Mouse (Mus musculus): ENCODE results near the gene Sez6. TPM values are rescaled to one million over a fixed set of nuclear protein-coding genes. Genes with fewer than 3 reads are reported as not detected.

Sez6 gene
- polyA plus RNA-seq, 2 experiments = 0.03 TPM; not detected in 1

DNA sequence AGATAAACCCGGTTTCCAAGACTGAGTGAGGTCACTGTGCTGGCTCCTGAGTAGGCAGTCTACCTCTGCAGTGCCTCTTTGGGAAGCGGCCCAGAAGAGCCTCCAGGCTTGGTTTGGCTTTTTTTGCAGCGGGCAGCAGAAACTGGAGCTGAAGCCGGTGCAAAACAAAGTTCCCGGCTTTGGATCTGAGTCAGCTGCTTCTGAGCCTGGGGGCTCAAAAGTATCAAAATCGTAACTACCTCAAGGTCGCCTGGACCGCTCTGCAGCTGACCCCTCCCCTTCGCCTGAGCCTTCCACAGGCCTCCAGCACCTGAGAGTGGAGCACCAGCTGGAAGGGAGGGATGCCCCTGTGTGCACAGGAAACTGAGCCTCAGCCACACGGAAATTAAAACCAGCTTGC lies 13.4 kb upstream of the Sez6 start:
- ATAC-seq (ENCODE audit: insufficient read depth) (no peak), DNase-seq (ENCODE audit: low read depth in 3 of 3, low spot score in 3 of 3) (no peak)
- H3K27ac ChIP-seq = no peak overlapping the region
- H3K36me3 ChIP-seq (replicated peaks; ENCODE audit: control insufficient read depth, insufficient read depth, low read depth) = no peaks in the 10 kb centered on the region
- H3K9me3 ChIP-seq (ENCODE audit: control insufficient read depth, low read length) = no peaks in the 10 kb centered on the region
- H3K27me3 ChIP-seq (ENCODE audit: control insufficient read depth, insufficient read depth, low read length) = peaks cover 31% of the 10 kb centered on the region
- H3K4me1 ChIP-seq (replicated peaks; ENCODE audit: control insufficient read depth in 2 of 2, insufficient read depth in 2 of 2, low read length in 1 of 2) = no peaks in the 10 kb centered on the region
- TF ChIP-seq EP300 (IDR thresholded peaks at IDR 0.05; ENCODE audit: low read depth) (no peak), CTCF (IDR thresholded peaks at IDR 0.05; ENCODE audit: low read depth) (no peak)
- H3K4me3 ChIP-seq (ENCODE audit: insufficient read depth in 1 of 2, low read depth in 2 of 2, low read length in 2 of 2) = no peak overlapping the region
- no peak overlapping the region for H3K4me2 ChIP-seq (ENCODE audit: low read depth)
- WGBS (ENCODE audit: insufficient replicate concordance) = 33% methylated on average over 10 of the region's 10 CpGs
- H3K9ac ChIP-seq (replicated peaks) = no peak overlapping the region

DNA sequence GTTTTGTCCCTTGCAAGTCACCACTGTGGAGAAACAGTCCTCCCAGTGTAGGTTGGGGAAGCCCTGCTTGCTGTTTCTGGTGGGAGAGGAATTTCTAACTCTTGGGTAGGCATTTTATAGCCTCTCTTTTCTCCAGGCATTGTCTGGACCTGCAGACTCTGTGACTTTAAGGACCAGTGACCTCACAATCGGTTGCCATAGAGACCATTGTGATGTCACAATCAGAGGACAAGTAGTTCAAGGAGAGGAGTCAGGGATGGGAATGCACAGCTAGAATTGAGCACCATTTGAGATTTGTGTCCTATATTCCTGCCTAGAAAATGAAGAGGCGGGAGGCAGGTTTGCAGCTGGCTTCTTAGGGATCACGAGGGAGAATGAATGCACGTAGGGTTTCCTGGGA lies 7.3 kb upstream of the Sez6 start:
- 58% methylated on average over 4 of the region's 4 CpGs for WGBS (ENCODE audit: insufficient replicate concordance)
- H3K27me3 ChIP-seq (ENCODE audit: control insufficient read depth, insufficient read depth, low read length) = no peaks in the 10 kb centered on the region; the same call in 1 of the 2 replicates
- no peak for TF ChIP-seq EP300 (IDR thresholded peaks at IDR 0.05; ENCODE audit: low read depth)
- no peak for TF ChIP-seq CTCF (IDR thresholded peaks at IDR 0.05; ENCODE audit: low read depth)

DNA sequence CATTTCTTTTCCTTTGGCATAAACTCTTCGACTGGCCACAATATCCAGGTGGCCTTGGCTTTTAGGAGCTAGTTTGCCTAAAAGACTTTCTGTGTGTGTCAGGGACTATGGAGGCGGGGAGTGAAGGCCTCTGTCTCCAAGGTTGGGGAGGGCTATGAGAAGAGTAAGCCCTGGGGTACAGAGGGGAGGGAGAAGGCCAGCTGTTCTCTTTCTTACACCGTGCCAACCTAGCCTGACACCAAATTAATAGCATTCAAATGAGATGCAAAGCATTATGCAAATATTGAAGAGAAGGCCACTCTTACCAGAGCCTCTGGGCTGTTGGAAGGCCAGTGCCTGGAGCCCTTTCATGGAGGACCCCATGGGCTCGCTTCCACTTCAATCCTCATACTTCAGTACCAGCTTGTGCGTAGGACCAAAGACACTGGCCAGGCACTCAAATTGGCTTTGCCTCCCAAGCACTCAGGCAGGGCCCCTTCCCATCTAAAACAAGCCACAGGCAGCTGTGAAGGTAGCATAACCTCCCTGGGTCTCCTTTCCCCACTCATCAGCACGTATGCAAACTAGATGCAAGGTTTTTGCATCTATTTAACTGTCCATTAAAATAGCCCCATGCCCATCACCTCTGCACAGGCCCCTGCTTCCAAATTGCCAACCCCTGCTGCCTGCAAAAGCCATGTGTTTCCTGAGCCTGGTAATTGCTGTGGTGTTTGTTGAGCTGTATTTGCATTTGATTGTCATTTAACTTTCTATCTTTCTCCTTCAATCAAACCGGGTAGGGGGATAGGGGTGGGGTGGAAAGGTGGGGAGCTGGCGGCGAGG lies 4.6 kb upstream of the Sez6 start:
- ATAC-seq (ENCODE audit: insufficient read depth) (no peak), DNase-seq (ENCODE audit: low read depth in 3 of 3, low spot score in 3 of 3) (no peak)
- Histone ChIP-seq H3K9me3 (ENCODE audit: control insufficient read depth, low read length) (no peaks in the 10 kb centered on the region), H3K4me3 (ENCODE audit: insufficient read depth in 1 of 2, low read depth in 2 of 2, low read length in 2 of 2) (no peak overlapping the region), H3K36me3 (replicated peaks; ENCODE audit: control insufficient read depth, insufficient read depth, low read depth) (no peaks in the 10 kb centered on the region), H3K27me3 (ENCODE audit: control insufficient read depth, insufficient read depth, low read length) (peaks cover 21% of the 10 kb centered on the region), H3K9ac (replicated peaks) (no peak overlapping the region), H3K27ac (no peak overlapping the region), H3K4me2 (ENCODE audit: low read depth) (no peak overlapping the region), H3K4me1 (replicated peaks; ENCODE audit: control insufficient read depth in 2 of 2, insufficient read depth in 2 of 2, low read length in 1 of 2) (no peaks in the 10 kb centered on the region)
- 26% methylated on average over 9 of the region's 9 CpGs for WGBS (ENCODE audit: insufficient replicate concordance)
- TF ChIP-seq CTCF (IDR thresholded peaks at IDR 0.05; ENCODE audit: low read depth) (no peak), EP300 (IDR thresholded peaks at IDR 0.05; ENCODE audit: low read depth) (no peak)

More for the DNA sequence above, 7.3 kb upstream of the Sez6 start:
- Histone ChIP-seq H3K4me3 (ENCODE audit: insufficient read depth in 1 of 2, low read depth in 2 of 2, low read length in 2 of 2) (no peak overlapping the region), H3K36me3 (replicated peaks; ENCODE audit: control insufficient read depth, insufficient read depth, low read depth) (no peaks in the 10 kb centered on the region), H3K4me2 (ENCODE audit: low read depth) (no peak overlapping the region), H3K9me3 (ENCODE audit: control insufficient read depth, low read length) (no peaks in the 10 kb centered on the region), H3K4me1 (replicated peaks; ENCODE audit: control insufficient read depth in 2 of 2, insufficient read depth in 2 of 2, low read length in 1 of 2) (no peaks in the 10 kb centered on the region), H3K9ac (replicated peaks) (no peak overlapping the region), H3K27ac (no peak overlapping the region)
- DNase-seq (ENCODE audit: low read depth in 3 of 3, low spot score in 3 of 3) (no peak), ATAC-seq (ENCODE audit: insufficient read depth) (no peak)

DNA sequence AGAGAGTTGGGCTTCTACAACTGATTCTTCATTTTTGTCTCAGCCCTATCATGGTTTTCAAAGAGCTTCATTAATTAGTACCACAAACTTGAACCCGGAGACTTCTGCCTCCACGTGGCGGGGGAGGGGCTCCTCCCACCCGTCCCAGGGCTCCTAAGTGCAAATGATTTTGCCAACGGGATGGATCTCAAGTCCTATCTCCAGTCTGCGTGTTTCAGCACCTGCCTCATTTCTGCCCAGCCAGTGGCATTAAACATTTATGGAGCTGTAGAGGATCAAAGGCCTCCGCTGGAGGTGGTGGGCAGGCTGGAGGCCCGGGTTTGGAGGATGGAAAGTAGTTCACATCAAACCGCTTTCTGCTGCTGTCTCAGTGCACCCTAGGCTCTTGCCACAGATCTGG lies 3.9 kb upstream of the Sez6 start:
- no peak overlapping the region for H3K9ac ChIP-seq (replicated peaks)
- H3K4me3 ChIP-seq (ENCODE audit: insufficient read depth in 1 of 2, low read depth in 2 of 2, low read length in 2 of 2) = no peak overlapping the region
- H3K9me3 ChIP-seq (ENCODE audit: control insufficient read depth, low read length) = no peaks in the 10 kb centered on the region
- DNase-seq (ENCODE audit: low read depth in 3 of 3, low spot score in 3 of 3) = no peak
- H3K4me2 ChIP-seq (ENCODE audit: low read depth) = no peak overlapping the region
- H3K4me1 ChIP-seq (replicated peaks; ENCODE audit: control insufficient read depth in 2 of 2, insufficient read depth in 2 of 2, low read length in 1 of 2) = no peaks in the 10 kb centered on the region
- no peak for TF ChIP-seq EP300 (IDR thresholded peaks at IDR 0.05; ENCODE audit: low read depth)
- TF ChIP-seq CTCF (IDR thresholded peaks at IDR 0.05; ENCODE audit: low read depth) = no peak
- no peaks in the 10 kb centered on the region for H3K36me3 ChIP-seq (replicated peaks; ENCODE audit: control insufficient read depth, insufficient read depth, low read depth)
- WGBS (ENCODE audit: insufficient replicate concordance) = 16% methylated on average over 9 of the region's 9 CpGs
- no peak overlapping the region for H3K27ac ChIP-seq
- peaks cover 27% of the 10 kb centered on the region for H3K27me3 ChIP-seq (ENCODE audit: control insufficient read depth, insufficient read depth, low read length)
- ATAC-seq (ENCODE audit: insufficient read depth) = no peak

DNA sequence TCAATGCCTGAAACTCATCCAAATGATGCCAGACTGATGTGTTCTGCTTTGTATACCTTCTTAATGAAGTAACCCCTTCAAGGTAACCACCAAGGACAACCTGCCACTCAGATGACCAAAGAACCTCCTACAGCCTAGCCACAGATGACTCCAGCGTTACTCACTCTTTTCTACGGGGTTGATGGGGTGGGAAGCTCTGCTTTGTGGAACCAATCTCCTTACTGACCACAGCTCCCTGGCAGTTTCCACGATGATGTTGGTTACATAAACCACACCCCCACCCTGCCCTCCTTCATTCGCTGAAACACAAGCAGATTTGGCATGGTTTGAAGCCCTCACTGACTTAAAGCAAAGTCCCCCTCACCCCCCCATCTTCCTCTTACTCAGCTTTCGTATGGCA lies 2.8 kb upstream of the Sez6 start:
- TF ChIP-seq CTCF (IDR thresholded peaks at IDR 0.05; ENCODE audit: low read depth) (no peak), EP300 (IDR thresholded peaks at IDR 0.05; ENCODE audit: low read depth) (no peak)
- Histone ChIP-seq H3K27me3 (ENCODE audit: control insufficient read depth, insufficient read depth, low read length) (peaks cover 39% of the 10 kb centered on the region), H3K27ac (no peak overlapping the region), H3K9ac (replicated peaks) (no peak overlapping the region), H3K4me1 (replicated peaks; ENCODE audit: control insufficient read depth in 2 of 2, insufficient read depth in 2 of 2, low read length in 1 of 2) (no peaks in the 10 kb centered on the region), H3K4me3 (ENCODE audit: insufficient read depth in 1 of 2, low read depth in 2 of 2, low read length in 2 of 2) (no peak overlapping the region), H3K36me3 (replicated peaks; ENCODE audit: control insufficient read depth, insufficient read depth, low read depth) (no peaks in the 10 kb centered on the region), H3K9me3 (ENCODE audit: control insufficient read depth, low read length) (no peaks in the 10 kb centered on the region), H3K4me2 (ENCODE audit: low read depth) (no peak overlapping the region)
- WGBS (ENCODE audit: insufficient replicate concordance) = 41% methylated on average over 5 of the region's 5 CpGs
- ATAC-seq (ENCODE audit: insufficient read depth) (no peak), DNase-seq (ENCODE audit: low read depth in 3 of 3, low spot score in 3 of 3) (no peak)
